Mouse (Mus musculus) heart, embryonic 15.5 days (tissue): ENCODE measurements around the gene Usp3. TPM values are rescaled to one million over a fixed set of nuclear protein-coding genes. Genes with fewer than 3 reads are reported as not detected.

Source experiments
- ATAC-seq: fragments of 200-750 bp; cut with Nextera tagmentation; replicated peaks from 2 replicates; pipeline ENCODE4 v1.8.0; 2017; ENCODE audit warnings: low read depth, moderate TSS enrichment; ENCODE audit not compliant: insufficient number of reproducible peaks, insufficient read depth, low FRiP score
- H3K27ac ChIP-seq: fragments of 300-500 bp; sonication (generic); 2 replicates; pipeline ENCODE4 v1.5.1; 2015; ENCODE audit warnings: mild to moderate bottlenecking, inconsistent platforms
- H3K27me3 ChIP-seq: fragments of 300-500 bp; sonication (generic); 2 replicates; pipeline ENCODE4 v1.6.1; 2015; ENCODE audit warnings: inconsistent platforms
- H3K36me3 ChIP-seq: fragments of 300-500 bp; sonication (generic); 2 replicates; pipeline ENCODE4 v1.6.1; 2015; ENCODE audit warnings: mild to moderate bottlenecking, inconsistent platforms
- H3K4me1 ChIP-seq: fragments of 300-500 bp; sonication (generic); replicated peaks from 2 replicates; pipeline ENCODE4 v1.6.1; 2015; ENCODE audit warnings: inconsistent platforms
- H3K4me2 ChIP-seq: fragments of 300-500 bp; sonication (generic); 2 replicates; pipeline ENCODE4 v1.6.1; 2015; ENCODE audit warnings: inconsistent platforms, mild to moderate bottlenecking, moderate library complexity
- H3K4me3 ChIP-seq: fragments of 300-500 bp; sonication (generic); 2 replicates; pipeline ENCODE4 v1.5.1; 2015; ENCODE audit warnings: mild to moderate bottlenecking, inconsistent platforms
- H3K9ac ChIP-seq: fragments of 300-500 bp; sonication (generic); 2 replicates; pipeline ENCODE4 v1.6.1; 2015; ENCODE audit warnings: mild to moderate bottlenecking, inconsistent platforms
- H3K9me3 ChIP-seq: fragments of 300-500 bp; sonication (generic); replicated peaks from 2 replicates; pipeline ENCODE4 v1.6.1; 2016; ENCODE audit warnings: inconsistent platforms
- WGBS: fragments of 180-500 bp; shearing (Covaris S2); methylation state at CpG from one replicate; pipeline ENCODE4 v1.1.7; 2015; ENCODE audit warnings: mixed read lengths; 5-methylcytosine and 5-hydroxymethylcytosine counted together
- polyA plus RNA-seq: library from polyadenylated mRNA; unstranded; fragments of >200 nt; fragmentation: Nextera tagmentation; extraction: Ambion mirVana; gene quantifications from 2 replicates; pipeline ENCODE4 v1.2.1, GENCODE M21; 2015

The Usp3 gene
- polyA plus RNA-seq, 1 experiment from 2014 or later: 30.5 TPM

DNA sequence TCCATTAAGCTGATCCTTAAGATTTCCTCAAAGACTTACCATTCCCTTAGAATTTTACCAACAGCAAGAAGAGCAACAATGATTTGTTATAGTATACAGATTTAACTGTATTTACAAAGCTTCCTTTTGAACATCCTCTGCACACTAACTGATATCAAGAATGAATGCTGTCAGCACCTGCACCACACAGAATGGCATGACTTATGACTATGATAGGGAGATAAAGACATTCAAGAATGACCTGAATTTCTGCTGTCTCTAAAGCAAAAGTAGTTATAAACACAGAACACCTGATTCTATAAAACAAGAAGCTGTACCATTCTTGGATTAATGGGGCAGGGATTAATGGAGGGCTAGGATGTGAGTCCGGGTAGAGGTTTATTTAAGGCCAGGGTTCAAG lies 32.2 kb downstream of the Usp3 start:
- no peak for ATAC-seq
- no peaks in the 10 kb centered on the region for H3K36me3 ChIP-seq
- no peak overlapping the region for H3K9ac ChIP-seq
- H3K27ac ChIP-seq: peak overlapping the region; percentile 27; the same call in 1 of the 2 replicates
- H3K4me2 ChIP-seq: no peak overlapping the region
- WGBS: 72% methylated on average over 1 of the region's 1 CpGs
- no peaks in the 10 kb centered on the region for H3K9me3 ChIP-seq
- no peaks in the 10 kb centered on the region for H3K27me3 ChIP-seq
- peaks cover 18% of the 10 kb centered on the region for H3K4me1 ChIP-seq
- H3K4me3 ChIP-seq: no peak overlapping the region

DNA sequence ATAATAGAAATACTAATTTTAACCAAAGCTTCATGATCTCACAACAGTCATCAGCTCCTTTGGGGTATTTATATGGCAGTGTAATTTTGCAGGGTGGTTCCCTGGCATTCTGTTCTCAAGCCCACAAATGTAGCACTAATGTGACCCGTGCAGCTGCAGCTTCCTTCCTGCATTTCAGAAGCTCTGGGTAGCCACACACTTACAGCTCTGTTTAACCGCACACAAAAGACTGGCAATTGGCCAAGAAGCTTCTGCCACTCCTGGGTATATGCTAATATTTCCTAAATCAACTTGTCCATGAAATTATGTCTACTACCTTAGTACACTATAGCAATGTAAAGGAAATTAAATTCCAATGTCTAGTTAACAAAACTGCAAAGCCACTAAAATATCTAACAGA lies 32.6 kb downstream of the Usp3 start:
- Histone ChIP-seq H3K36me3 (no peaks in the 10 kb centered on the region), H3K9ac (no peak overlapping the region), H3K27ac (peak overlapping the region; percentile 49), H3K4me1 (peaks cover 18% of the 10 kb centered on the region), H3K9me3 (no peaks in the 10 kb centered on the region), H3K4me3 (no peak overlapping the region), H3K4me2 (no peak overlapping the region), H3K27me3 (no peaks in the 10 kb centered on the region)
- WGBS: 9% methylated on average over 2 of the region's 2 CpGs
- ATAC-seq: no peak

GRCm38 (mm10) chr9:66558971-66559370 lies 34.0 kb downstream of the Usp3 start:
- Histone ChIP-seq H3K9ac (no peak overlapping the region), H3K4me1 (peaks cover 16% of the 10 kb centered on the region), H3K4me2 (no peak overlapping the region), H3K9me3 (no peaks in the 10 kb centered on the region), H3K27me3 (no peaks in the 10 kb centered on the region), H3K36me3 (no peaks in the 10 kb centered on the region), H3K27ac (peak overlapping the region; percentile 37; the same call in 1 of the 2 replicates), H3K4me3 (no peak overlapping the region)
- 93% methylated on average over 4 of the region's 4 CpGs for WGBS
- ATAC-seq: no peak

- WGBS: 75% methylated on average over 4 of the region's 4 CpGs
- H3K9me3 ChIP-seq: no peaks in the 10 kb centered on the region
- no peak for ATAC-seq
- no peaks in the 10 kb centered on the region for H3K4me1 ChIP-seq
- H3K27ac ChIP-seq: no peak overlapping the region
- H3K4me2 ChIP-seq: no peak overlapping the region
- no peaks in the 10 kb centered on the region for H3K27me3 ChIP-seq
- H3K9ac ChIP-seq: no peak overlapping the region
- H3K36me3 ChIP-seq: peaks cover 47% of the 10 kb centered on the region
- H3K4me3 ChIP-seq: no peak overlapping the region
These were observed 50.2 kb downstream of the Usp3 start for GRCm38 (mm10) chr9:66542785-66543184.

- Histone ChIP-seq H3K4me3 (no peak overlapping the region), H3K36me3 (peaks cover 64% of the 10 kb centered on the region), H3K9ac (no peak overlapping the region), H3K27me3 (no peaks in the 10 kb centered on the region), H3K27ac (no peak overlapping the region), H3K9me3 (no peaks in the 10 kb centered on the region), H3K4me1 (no peaks in the 10 kb centered on the region), H3K4me2 (no peak overlapping the region)
- WGBS: 93% methylated on average over 3 of the region's 3 CpGs
- no peak for ATAC-seq
These were observed 71.3 kb downstream of the Usp3 start for GRCm38 (mm10) chr9:66521595-66521994.

GRCm38 (mm10) chr9:66520299-66520698 lies 72.6 kb downstream of the Usp3 start:
- H3K4me3 ChIP-seq: no peak overlapping the region
- H3K9ac ChIP-seq: no peak overlapping the region
- no peak for ATAC-seq
- no peak overlapping the region for H3K27ac ChIP-seq
- no peaks in the 10 kb centered on the region for H3K9me3 ChIP-seq
- H3K27me3 ChIP-seq: no peaks in the 10 kb centered on the region
- peaks cover 5% of the 10 kb centered on the region for H3K4me1 ChIP-seq
- 90% methylated on average over 4 of the region's 4 CpGs for WGBS
- peaks cover 59% of the 10 kb centered on the region for H3K36me3 ChIP-seq
- H3K4me2 ChIP-seq: no peak overlapping the region

DNA sequence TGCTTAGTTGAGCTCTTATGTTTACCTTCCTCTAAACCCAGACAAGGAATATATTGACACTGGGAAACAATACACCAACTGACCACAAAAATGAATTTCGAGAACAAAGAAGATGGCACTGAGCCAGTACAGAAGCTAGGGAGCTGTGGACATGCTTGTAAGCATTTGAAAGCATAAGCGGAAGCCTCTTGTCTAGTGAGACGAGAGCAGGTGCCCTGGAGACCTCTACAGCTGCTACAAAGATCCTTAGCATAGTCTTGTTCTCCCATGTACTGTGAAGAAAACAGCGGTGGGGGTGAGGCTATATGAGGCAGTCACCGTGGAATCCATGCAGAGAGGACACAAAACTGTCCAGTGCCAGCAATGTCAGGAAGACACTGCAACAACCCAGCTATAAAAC lies 74.0 kb downstream of the Usp3 start:
- H3K4me2 ChIP-seq: no peak overlapping the region
- H3K27me3 ChIP-seq: no peaks in the 10 kb centered on the region
- no peak overlapping the region for H3K27ac ChIP-seq
- no peak overlapping the region for H3K4me3 ChIP-seq
- H3K4me1 ChIP-seq: peaks cover 14% of the 10 kb centered on the region
- ATAC-seq: no peak
- peaks cover 49% of the 10 kb centered on the region for H3K36me3 ChIP-seq
- H3K9ac ChIP-seq: no peak overlapping the region
- 56% methylated on average over 5 of the region's 5 CpGs for WGBS
- no peaks in the 10 kb centered on the region for H3K9me3 ChIP-seq

DNA sequence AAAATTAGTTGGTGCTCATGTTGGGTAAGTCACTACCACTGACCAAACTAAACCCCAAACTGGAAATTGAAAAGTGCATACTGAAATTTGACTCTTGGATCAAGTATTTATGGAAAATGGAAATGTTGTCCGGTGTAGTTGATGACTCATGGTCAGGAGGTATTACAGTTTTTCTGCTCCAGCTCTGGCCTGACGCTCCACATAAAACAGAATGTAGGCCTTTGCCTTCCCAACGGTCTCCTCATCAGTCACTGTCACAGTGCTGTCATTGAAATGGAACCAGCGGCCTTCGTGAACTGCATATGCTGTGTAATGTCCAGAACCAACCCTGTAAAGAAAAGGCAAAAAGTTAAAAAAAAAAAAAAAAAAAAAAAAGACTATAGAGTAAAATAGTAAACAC lies 74.7 kb downstream of the Usp3 start:
- no peak overlapping the region for H3K4me3 ChIP-seq
- no peak overlapping the region for H3K4me2 ChIP-seq
- ATAC-seq: no peak
- H3K9me3 ChIP-seq: no peaks in the 10 kb centered on the region
- H3K27me3 ChIP-seq: no peaks in the 10 kb centered on the region
- 78% methylated on average over 5 of the region's 5 CpGs for WGBS
- peaks cover 44% of the 10 kb centered on the region for H3K36me3 ChIP-seq
- H3K9ac ChIP-seq: no peak overlapping the region
- H3K4me1 ChIP-seq: peaks cover 14% of the 10 kb centered on the region
- no peak overlapping the region for H3K27ac ChIP-seq

GRCm38 (mm10) chr9:66517746-66518145 lies 75.2 kb downstream of the Usp3 start:
- no peak for ATAC-seq
- peaks cover 17% of the 10 kb centered on the region for H3K4me1 ChIP-seq

GRCm38 (mm10) chr9:66516296-66516940 lies 76.5 kb downstream of the Usp3 start:
- Histone ChIP-seq H3K36me3 (peaks cover 39% of the 10 kb centered on the region), H3K4me2 (no peak overlapping the region), H3K9me3 (no peaks in the 10 kb centered on the region), H3K9ac (no peak overlapping the region), H3K27me3 (no peaks in the 10 kb centered on the region), H3K4me3 (no peak overlapping the region), H3K27ac (peak overlapping the region; percentile 98; the same call in 1 of the 2 replicates), H3K4me1 (peaks cover 26% of the 10 kb centered on the region)
- no peak for ATAC-seq
- 75% methylated on average over 6 of the region's 6 CpGs for WGBS

More at GRCm38 (mm10) chr9:66517746-66518145, 75.2 kb downstream of the Usp3 start:
- no peaks in the 10 kb centered on the region for H3K9me3 ChIP-seq
- H3K27me3 ChIP-seq: no peaks in the 10 kb centered on the region
- H3K36me3 ChIP-seq: peaks cover 42% of the 10 kb centered on the region
- H3K27ac ChIP-seq: no peak overlapping the region
- WGBS: 86% methylated on average over 10 of the region's 10 CpGs
- H3K4me3 ChIP-seq: no peak overlapping the region
- H3K9ac ChIP-seq: no peak overlapping the region
- no peak overlapping the region for H3K4me2 ChIP-seq

GRCm38 (mm10) chr9:66515680-66516210 lies 77.2 kb downstream of the Usp3 start:
- 88% methylated on average over 10 of the region's 10 CpGs for WGBS
- Histone ChIP-seq H3K4me1 (peaks cover 32% of the 10 kb centered on the region), H3K27ac (peak overlapping the region; percentile 98), H3K9ac (no peak overlapping the region), H3K36me3 (peaks cover 39% of the 10 kb centered on the region), H3K4me3 (no peak overlapping the region), H3K9me3 (no peaks in the 10 kb centered on the region), H3K4me2 (no peak overlapping the region), H3K27me3 (no peaks in the 10 kb centered on the region)
- no peak for ATAC-seq

DNA sequence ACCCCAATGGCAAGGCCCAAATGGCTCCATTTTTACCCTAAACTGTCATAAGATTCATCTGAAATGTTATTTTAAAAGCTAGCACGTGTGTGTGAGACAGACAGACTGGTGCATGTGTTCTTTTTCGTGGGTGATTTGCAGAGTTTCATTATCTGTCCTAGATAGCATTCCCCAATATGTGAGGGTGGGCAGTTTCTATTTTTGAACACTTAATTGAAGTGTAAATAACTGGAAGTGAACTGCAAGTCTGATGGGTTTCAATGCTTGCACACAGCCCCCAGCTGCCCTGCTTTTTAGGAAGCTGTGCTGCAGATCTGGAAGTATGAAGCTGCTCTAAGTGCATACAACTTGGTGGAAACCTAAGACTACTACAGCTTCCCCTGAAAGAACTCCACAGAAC lies 77.8 kb downstream of the Usp3 start:
- Histone ChIP-seq H3K9ac (no peak overlapping the region), H3K9me3 (no peaks in the 10 kb centered on the region), H3K27ac (peak overlapping the region; percentile 98), H3K27me3 (no peaks in the 10 kb centered on the region), H3K36me3 (peaks cover 33% of the 10 kb centered on the region), H3K4me3 (peak overlapping the region; percentile 68), H3K4me2 (peak overlapping the region; percentile 97), H3K4me1 (peaks cover 38% of the 10 kb centered on the region)
- ATAC-seq: no peak
- 32% methylated on average over 2 of the region's 2 CpGs for WGBS
